Mouse (Mus musculus): Measurements from ENCODE around the gene Fignl1. TPM values are rescaled to one million over a fixed set of nuclear protein-coding genes. Genes with fewer than 3 reads are reported as not detected.

The Fignl1 gene
- total and polyA plus RNA-seq, 3 experiments: 0.21 to 1.2 (median 0.30) TPM

GRCm38 (mm10) chr11:11737562-11737961, 71.2 kb downstream of the Fignl1 start:
- H3K79me2 ChIP-seq (replicated peaks; ENCODE audit: control insufficient read depth, insufficient read depth, low read length): no peaks in the 10 kb centered on the region
- intact Hi-C loops (cut with DNase I): no loop called here
- DNase-seq: no peak
- 47% methylated on average over 2 of the region's 2 CpGs for WGBS
- H3K9ac ChIP-seq (ENCODE audit: low read depth, low read length): no peak overlapping the region
- TF ChIP-seq POLR2A (IDR thresholded peaks at IDR 0.05; ENCODE audit: insufficient read depth, low read depth, low read length) (no peak), EP300 (IDR thresholded peaks at IDR 0.05; ENCODE audit: insufficient read depth, low read depth, low read length) (no peak), CTCF (IDR thresholded peaks at IDR 0.05) (no peak)
- no peak overlapping the region for H3K4me3 ChIP-seq
- H3K36me3 ChIP-seq (ENCODE audit: control insufficient read depth, insufficient read depth, low read length): no peaks in the 10 kb centered on the region
- H3K27me3 ChIP-seq (ENCODE audit: control insufficient read depth, insufficient read depth, low read length): no peaks in the 10 kb centered on the region
- H3K4me1 ChIP-seq (ENCODE audit: control insufficient read depth, insufficient read depth, low read length): no peaks in the 10 kb centered on the region
- H3K27ac ChIP-seq: no peak overlapping the region

Other genes with a start within 250 kb of the Fignl1 start
- not detected for gene 4930512M02Rik, start 181.1 kb downstream of the Fignl1 start, total RNA-seq (2021)
- gene 4930512M02Rik, start 181.1 kb downstream of the Fignl1 start, polyA plus RNA-seq (2012; rRNA removed): not detected in 2 replicates
- 1 to 10 TPM; 1.8 to 2.0 TPM for gene Ikzf1, start 124.0 kb downstream of the Fignl1 start, total RNA-seq (2021)
- gene Ikzf1, start 124.0 kb downstream of the Fignl1 start, polyA plus RNA-seq (2012; rRNA removed): 1.7 and 3.7 TPM in 2 replicates
- 1 to 10 TPM in 1 of 2 experiments, under 1 TPM in 1; 0.91 to 1.3 TPM for gene Ddc, start 89.2 kb upstream of the Fignl1 start, total RNA-seq (2021)
- 2.3 and 4.4 TPM in 2 replicates for gene Ddc, start 89.2 kb upstream of the Fignl1 start, polyA plus RNA-seq (2012; rRNA removed)
- 10 to 100 TPM; 65.1 to 66.2 TPM for gene Grb10, start 229.7 kb upstream of the Fignl1 start, total RNA-seq (2021)
- gene Grb10, start 229.7 kb upstream of the Fignl1 start, polyA plus RNA-seq (2012; rRNA removed): 36.9 and 63.5 TPM in 2 replicates